Mouse (Mus musculus) R1 (cell line): Measurements from ENCODE around the gene Trim28.

ENCODE experiments used
- DNase-seq: peaks from one replicate; pipeline ENCODE4 v3.0.0-alpha.2; 2018; ENCODE audit warnings: low read depth, low spot score

Trim28 gene

DNA sequence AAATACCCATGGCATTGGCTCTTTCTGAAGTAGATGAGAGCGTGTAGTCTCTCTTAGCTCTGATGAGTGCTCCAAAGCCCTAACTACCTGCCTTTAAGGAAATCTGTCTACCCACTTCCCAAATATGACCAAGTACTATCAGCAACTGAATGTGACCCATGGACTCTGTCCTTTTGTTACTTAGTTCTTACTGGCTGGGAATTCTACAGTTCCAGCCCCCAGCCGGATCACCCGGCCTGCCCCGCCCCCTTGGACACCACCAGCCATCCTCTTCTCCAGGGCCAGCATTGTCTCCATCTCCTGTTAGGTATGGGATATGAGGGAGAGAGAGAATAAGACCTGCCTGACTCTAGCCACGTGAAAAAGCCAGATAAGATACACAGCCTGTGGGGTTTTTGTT lies 861 bp upstream of the Trim28 start, which contains the start of gene Slc27a5:
Gene Slc27a5, minus strand, starts transcription at position 140 of the 400 bp plus-strand sequence.
- DNase-seq = no peak

DNA sequence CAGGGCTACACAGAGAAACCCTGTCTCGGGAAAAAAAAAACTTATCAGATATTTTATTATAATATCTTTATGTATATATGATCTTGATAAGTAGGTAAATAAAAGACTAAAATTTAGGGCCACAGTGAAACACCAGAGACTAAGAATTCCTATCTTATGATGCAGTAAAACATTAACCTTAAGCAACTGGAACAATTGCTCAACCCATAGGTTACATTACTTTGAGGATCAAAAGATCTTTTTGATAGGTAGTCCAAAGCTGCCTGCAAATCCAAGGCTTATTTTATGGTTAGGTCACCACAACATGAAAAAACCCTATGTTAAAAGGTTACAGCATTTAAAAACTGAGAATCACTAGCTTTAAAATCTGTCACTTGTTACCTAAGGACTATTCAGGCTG lies 2.7 kb downstream of the Trim28 start:
- no peak for DNase-seq

DNA sequence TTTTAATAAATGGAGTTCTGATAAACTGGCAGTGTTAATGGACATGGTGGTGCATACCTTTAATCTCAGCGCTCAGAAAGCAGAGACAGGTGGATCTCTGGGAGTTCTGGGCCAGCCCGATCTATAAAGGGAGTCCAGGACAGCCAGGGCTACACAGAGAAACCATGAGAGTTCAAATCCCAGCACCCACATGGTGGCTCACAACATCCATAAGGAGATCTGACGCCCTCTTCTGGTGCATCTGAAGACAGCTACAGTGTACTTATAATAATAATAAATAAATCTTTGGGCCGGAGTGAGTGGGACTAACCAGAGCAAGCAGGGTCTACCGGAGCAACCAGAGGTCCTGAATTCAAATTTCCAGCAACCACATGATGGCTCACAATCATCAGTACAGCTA lies 4.5 kb downstream of the Trim28 start:
- DNase-seq = peak; percentile 67

DNA sequence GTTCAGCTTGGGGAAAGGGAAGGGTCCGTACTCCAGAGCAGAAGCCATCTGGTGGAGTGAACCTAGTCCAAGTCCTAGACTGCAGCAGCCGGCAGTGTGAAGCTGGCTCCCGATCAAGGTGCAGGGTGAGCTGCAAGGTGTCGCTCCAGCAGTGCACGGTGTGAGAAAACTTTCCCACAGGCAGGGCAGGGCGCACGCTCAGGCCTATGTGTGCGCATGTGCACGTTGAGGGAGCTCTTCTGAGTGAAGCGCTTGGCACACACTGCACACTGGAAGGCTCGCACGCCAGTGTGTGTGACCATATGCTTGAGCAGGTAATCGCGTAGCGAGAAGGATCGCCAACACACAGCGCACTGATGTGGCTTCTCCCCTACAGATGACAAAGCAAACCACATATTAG lies 7.1 kb downstream of the Trim28 start:
- peak; percentile 77 for DNase-seq

DNA sequence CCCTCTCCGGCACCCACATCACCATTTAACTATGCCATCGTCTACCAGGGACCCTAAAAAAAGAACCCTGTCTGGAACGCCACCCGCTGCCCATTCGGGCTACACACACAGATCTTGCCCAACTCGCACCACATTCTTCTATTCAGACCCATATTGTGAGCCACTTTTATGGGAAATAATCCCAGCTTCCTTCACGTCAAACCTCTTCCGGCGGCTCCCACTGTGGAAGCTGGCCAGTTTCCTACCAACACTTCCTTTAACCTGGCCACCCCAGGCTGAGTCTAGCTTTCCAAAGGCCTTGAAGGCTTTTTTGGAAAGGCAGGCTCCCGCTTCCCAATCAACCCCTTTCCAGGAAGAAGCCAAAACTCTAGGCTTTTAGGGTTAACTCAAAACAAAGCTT lies 7.6 kb downstream of the Trim28 start:
- no peak for DNase-seq

DNA sequence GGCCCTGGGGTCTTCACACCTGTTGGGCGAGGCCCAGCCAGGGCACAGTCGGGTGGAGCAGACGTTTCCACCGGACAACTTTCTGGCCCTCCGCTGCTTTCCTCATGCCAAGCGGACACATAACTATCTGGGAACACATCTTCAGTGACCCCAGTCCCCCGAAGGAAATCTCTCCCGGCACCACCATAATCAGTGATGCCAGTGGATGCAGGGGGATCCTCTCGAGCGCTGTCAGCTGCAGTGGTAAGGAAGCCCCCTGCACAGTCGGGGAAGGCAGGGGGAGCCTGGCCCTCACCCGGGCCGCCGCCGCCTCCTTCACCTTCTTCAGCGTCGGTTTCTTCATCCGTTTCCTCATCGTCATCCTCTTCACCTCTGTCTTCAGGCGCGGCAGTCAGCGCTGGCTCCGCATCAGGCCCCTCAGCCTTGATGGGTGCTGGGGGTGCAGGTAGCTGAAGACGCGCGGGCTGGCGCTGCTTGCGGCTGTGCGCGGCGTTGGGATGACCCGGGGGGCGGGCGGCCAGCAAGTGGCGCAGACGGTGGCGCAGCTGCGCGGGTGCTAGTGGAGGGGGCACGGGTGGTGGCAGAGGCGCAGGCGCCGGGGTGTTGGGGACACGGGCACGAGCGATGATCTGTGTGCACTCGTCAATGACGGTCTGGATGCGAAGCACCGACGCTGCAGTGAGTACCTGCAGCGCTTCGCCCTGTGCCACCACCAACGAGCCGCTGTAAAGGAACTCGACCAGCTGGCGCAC lies 8.6 kb downstream of the Trim28 start:
- peak; percentile 24 for DNase-seq

GRCm38 (mm10) chr7:13009143-13010004 lies 10.5 kb downstream of the Trim28 start:
- DNase-seq = peak; percentile 100

GRCm38 (mm10) chr7:13010005-13010908 lies 11.3 kb downstream of the Trim28 start, which contains the start of gene Zbtb45:
TSS of gene Zbtb45 (minus strand) at chr7:13010034.
- peak; percentile 98 for DNase-seq

DNA sequence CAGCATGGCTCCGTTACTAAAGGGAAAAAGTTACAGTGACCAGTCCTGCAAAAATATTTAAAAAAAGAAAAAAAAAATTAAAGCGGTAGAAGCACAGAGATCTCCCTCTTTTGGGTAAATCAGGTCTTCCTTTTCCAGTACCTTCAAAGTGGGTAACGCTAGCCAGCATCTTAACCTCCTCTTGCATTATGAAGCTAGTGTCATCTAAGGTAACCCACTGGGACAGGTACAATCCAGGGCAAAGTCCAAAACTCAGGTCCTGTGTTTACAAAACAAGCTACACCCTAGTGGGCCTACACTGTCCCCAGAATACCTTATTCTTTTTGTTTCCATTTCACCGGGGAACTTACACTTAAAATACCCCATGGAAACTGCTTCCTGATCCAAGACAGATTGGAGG lies 14.8 kb downstream of the Trim28 start:
- no peak for DNase-seq

GRCm38 (mm10) chr7:13014275-13014839 lies 15.4 kb downstream of the Trim28 start:
- DNase-seq = peak; percentile 100

GRCm38 (mm10) chr7:13015217-13015616 lies 16.3 kb downstream of the Trim28 start:
- no peak for DNase-seq

GRCm38 (mm10) chr7:13022773-13023535 lies 24.0 kb downstream of the Trim28 start:
- peak; percentile 99 for DNase-seq

- DNase-seq = peak; percentile 98
Measured at GRCm38 (mm10) chr7:13023928-13024731, 25.2 kb downstream of the Trim28 start.

- peak; percentile 75 for DNase-seq
Measured at GRCm38 (mm10) chr7:13024805-13025204, 25.9 kb downstream of the Trim28 start.

DNA sequence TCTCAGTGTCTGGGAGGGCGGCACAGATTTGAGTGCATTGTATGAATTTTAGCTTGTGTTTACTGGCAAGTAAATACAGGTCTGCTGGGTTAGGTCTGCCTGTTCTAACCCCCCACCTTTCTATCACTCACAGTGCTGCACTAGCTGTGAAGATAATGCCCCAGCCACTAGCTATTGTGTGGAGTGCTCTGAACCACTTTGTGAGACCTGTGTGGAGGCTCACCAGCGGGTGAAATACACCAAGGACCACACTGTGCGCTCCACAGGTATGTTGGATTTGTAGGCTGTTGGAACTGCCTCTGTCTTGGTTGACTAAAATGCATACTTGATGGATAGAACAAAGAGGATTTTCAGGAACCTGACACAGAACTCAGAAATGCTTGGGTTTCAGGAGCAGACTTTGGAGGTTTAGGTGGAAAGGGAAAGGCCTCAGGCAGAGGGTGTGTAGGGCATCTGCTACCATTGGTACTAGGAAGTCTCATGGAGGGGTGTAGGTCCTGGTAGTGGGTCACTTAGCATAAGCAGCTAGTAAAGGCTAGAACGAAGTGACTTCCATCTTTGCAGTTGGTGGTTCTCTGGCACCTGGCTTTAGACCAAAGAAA lies 26.7 kb downstream of the Trim28 start:
- DNase-seq = peak; percentile 27

DNA sequence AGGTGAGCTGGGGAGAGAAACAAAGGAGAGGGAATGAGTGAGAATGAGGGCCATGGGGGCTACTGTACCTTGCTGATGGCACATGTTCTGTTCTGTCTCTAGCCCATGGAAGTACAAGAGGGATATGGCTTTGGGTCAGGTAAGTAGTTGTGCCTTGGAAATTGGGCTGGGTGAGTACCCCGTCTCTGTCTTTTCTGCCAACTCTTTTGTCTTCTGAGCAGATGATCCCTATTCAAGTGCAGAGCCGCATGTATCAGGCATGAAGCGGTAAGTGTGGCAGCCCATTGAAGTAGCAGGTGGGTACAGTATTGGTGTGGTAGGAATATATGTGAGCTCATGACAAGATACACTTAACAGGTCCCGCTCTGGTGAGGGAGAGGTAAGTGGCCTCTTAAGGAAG lies 30.1 kb downstream of the Trim28 start:
- no peak for DNase-seq

GRCm38 (mm10) chr7:13031069-13031468 lies 32.2 kb downstream of the Trim28 start:
- DNase-seq = peak; percentile 67

GRCm38 (mm10) chr7:13031983-13032382 lies 33.1 kb downstream of the Trim28 start:
- peak; percentile 30 for DNase-seq

GRCm38 (mm10) chr7:13032541-13032940 lies 33.6 kb downstream of the Trim28 start:
- no peak for DNase-seq
